Mouse (Mus musculus) midbrain, embryonic 10.5 days (tissue): Measurements from ENCODE around the gene Emsy. TPM values are rescaled to one million over a fixed set of nuclear protein-coding genes. Genes with fewer than 3 reads are reported as not detected.

ENCODE experiments used
- DNase-seq: peaks from one replicate; pipeline ENCODE4 v3.0.0-alpha.2; 2017; ENCODE audit warnings: low spot score
- H3K27ac ChIP-seq: fragments of 300-500 bp; sonication (generic); replicated peaks from 2 replicates; pipeline ENCODE4 v1.5.1; 2016; ENCODE audit warnings: mild to moderate bottlenecking
- H3K27me3 ChIP-seq: fragments of 300-500 bp; sonication (generic); 2 replicates; pipeline ENCODE4 v1.6.1; 2016; ENCODE audit warnings: low read depth, mild to moderate bottlenecking; ENCODE audit not compliant: poor library complexity, severe bottlenecking
- H3K36me3 ChIP-seq: fragments of 300-500 bp; sonication (generic); 2 replicates; pipeline ENCODE4 v1.6.1; 2016; ENCODE audit warnings: mild to moderate bottlenecking, moderate library complexity
- H3K4me1 ChIP-seq: fragments of 300-500 bp; sonication (generic); 2 replicates; pipeline ENCODE4 v1.6.1; 2016
- H3K4me3 ChIP-seq: fragments of 300-500 bp; sonication (generic); 2 replicates; pipeline ENCODE4 v1.5.1; 2016; ENCODE audit warnings: mild to moderate bottlenecking, moderate library complexity
- H3K9me3 ChIP-seq: fragments of 300-500 bp; sonication (generic); replicated peaks from 2 replicates; pipeline ENCODE4 v1.6.1; 2016; ENCODE audit warnings: mild to moderate bottlenecking
- WGBS: fragments of 180-500 bp; shearing (Covaris S2); methylation state at CpG from one replicate; pipeline ENCODE4 v1.1.7; 2016; 5-methylcytosine and 5-hydroxymethylcytosine counted together
- polyA plus RNA-seq: library from polyadenylated mRNA; unstranded; fragments of >200 nt; fragmentation: Nextera tagmentation; extraction: Ambion mirVana; gene quantifications from 2 replicates; pipeline ENCODE4 v1.2.1, GENCODE M21; 2016

The Emsy gene
- polyA plus RNA-seq, 1 experiment from 2014 or later = 38.1 TPM

- Histone ChIP-seq H3K27ac (peak overlapping the region; percentile 38; the same call in 1 of the 2 replicates), H3K9me3 (no peaks in the 10 kb centered on the region)
- 76% methylated on average over 8 of the region's 8 CpGs for WGBS
These were observed 85.6 kb downstream of the Emsy start for GRCm38 (mm10) chr7:98570824-98571505.

DNA sequence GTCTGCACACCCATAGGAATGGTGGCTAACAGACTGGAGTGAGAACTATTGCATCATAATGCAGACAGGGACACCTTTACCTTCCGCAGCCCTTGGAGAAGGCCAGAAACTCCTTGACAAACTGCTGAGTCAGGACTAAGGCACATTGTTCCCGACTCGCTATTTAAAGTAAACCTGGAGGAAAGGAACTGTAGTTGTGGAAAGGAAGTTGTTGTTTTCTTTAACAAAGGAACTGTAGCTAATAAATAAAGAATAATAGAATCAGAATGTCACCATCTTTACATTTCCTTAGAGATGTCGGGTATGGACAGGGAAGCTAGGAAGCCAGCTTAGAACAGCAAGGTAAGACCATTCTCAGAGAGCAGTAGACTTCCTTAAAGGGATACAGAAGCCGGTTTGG is 89.5 kb downstream of the Emsy start:
- no peak overlapping the region for H3K4me3 ChIP-seq
- H3K4me1 ChIP-seq = peaks cover 9% of the 10 kb centered on the region
- no peak for DNase-seq
- no peak overlapping the region for H3K27ac ChIP-seq
- no peaks in the 10 kb centered on the region for H3K27me3 ChIP-seq
- 60% methylated on average over 5 of the region's 5 CpGs for WGBS
- H3K36me3 ChIP-seq = no peaks in the 10 kb centered on the region
- no peaks in the 10 kb centered on the region for H3K9me3 ChIP-seq

More at GRCm38 (mm10) chr7:98570824-98571505, 85.6 kb downstream of the Emsy start:
- DNase-seq = no peak
- Histone ChIP-seq H3K4me1 (peaks cover 33% of the 10 kb centered on the region), H3K36me3 (no peaks in the 10 kb centered on the region), H3K4me3 (no peak overlapping the region), H3K27me3 (no peaks in the 10 kb centered on the region)

GRCm38 (mm10) chr7:98564607-98565364 is 91.8 kb downstream of the Emsy start:
- no peak overlapping the region for H3K4me3 ChIP-seq
- H3K27ac ChIP-seq = no peak overlapping the region
- DNase-seq = no peak
- no peaks in the 10 kb centered on the region for H3K9me3 ChIP-seq
- 80% methylated on average over 9 of the region's 9 CpGs for WGBS
- no peaks in the 10 kb centered on the region for H3K4me1 ChIP-seq
- no peaks in the 10 kb centered on the region for H3K36me3 ChIP-seq
- H3K27me3 ChIP-seq = no peaks in the 10 kb centered on the region

- 89% methylated on average over 6 of the region's 6 CpGs for WGBS
- Histone ChIP-seq H3K27me3 (no peaks in the 10 kb centered on the region), H3K4me1 (no peaks in the 10 kb centered on the region), H3K27ac (peak overlapping the region; percentile 15; the same call in 1 of the 2 replicates), H3K9me3 (no peaks in the 10 kb centered on the region), H3K4me3 (no peak overlapping the region), H3K36me3 (no peaks in the 10 kb centered on the region)
- DNase-seq = no peak
These were observed 92.6 kb downstream of the Emsy start for GRCm38 (mm10) chr7:98563991-98564390.

DNA sequence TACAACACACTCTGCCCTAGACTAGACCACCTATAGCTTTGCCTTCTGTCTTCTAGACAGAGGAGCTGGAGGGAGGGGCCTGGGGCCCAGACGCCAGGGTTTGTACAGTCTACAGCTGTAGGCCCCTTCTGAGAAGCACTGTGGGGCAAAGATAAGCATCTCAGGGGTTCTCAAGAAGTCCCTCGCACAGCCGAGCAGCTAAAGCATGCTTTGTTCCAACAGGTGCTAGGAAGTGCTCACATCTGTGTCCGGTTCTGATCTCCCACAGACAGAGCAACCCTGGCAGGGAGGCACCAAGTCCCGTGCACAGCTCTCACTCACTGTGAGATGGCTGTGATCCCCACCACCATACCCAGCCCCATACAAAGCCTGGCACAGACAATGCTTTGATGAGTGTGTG is 93.6 kb downstream of the Emsy start:
- Histone ChIP-seq H3K4me3 (no peak overlapping the region), H3K9me3 (no peaks in the 10 kb centered on the region), H3K27me3 (no peaks in the 10 kb centered on the region), H3K36me3 (no peaks in the 10 kb centered on the region), H3K4me1 (no peaks in the 10 kb centered on the region), H3K27ac (no peak overlapping the region)
- whole genome bisulfite sequencing = 83% methylated on average over 5 of the region's 5 CpGs
- no peak for DNase-seq

GRCm38 (mm10) chr7:98562186-98562585 is 94.4 kb downstream of the Emsy start:
- Histone ChIP-seq H3K27ac (no peak overlapping the region), H3K27me3 (no peaks in the 10 kb centered on the region), H3K9me3 (no peaks in the 10 kb centered on the region), H3K4me3 (no peak overlapping the region), H3K36me3 (no peaks in the 10 kb centered on the region), H3K4me1 (no peaks in the 10 kb centered on the region)
- no peak for DNase-seq
- WGBS = 88% methylated on average over 8 of the region's 8 CpGs

GRCm38 (mm10) chr7:98561556-98562164 is 94.9 kb downstream of the Emsy start:
- 83% methylated on average over 12 of the region's 12 CpGs for WGBS
- Histone ChIP-seq H3K4me3 (no peak overlapping the region), H3K27me3 (no peaks in the 10 kb centered on the region), H3K27ac (no peak overlapping the region), H3K36me3 (no peaks in the 10 kb centered on the region), H3K4me1 (no peaks in the 10 kb centered on the region), H3K9me3 (no peaks in the 10 kb centered on the region)
- DNase-seq = no peak

GRCm38 (mm10) chr7:98558128-98558921 is 98.3 kb downstream of the Emsy start:
- no peaks in the 10 kb centered on the region for H3K27me3 ChIP-seq
- DNase-seq = no peak
- no peaks in the 10 kb centered on the region for H3K36me3 ChIP-seq
- H3K27ac ChIP-seq = no peak overlapping the region
- H3K4me1 ChIP-seq = no peaks in the 10 kb centered on the region
- H3K9me3 ChIP-seq = no peaks in the 10 kb centered on the region
- WGBS = 86% methylated on average over 9 of the region's 9 CpGs
- H3K4me3 ChIP-seq = no peak overlapping the region

GRCm38 (mm10) chr7:98556767-98557394 is 99.7 kb downstream of the Emsy start:
- Histone ChIP-seq H3K4me3 (no peak overlapping the region), H3K9me3 (no peaks in the 10 kb centered on the region), H3K27ac (no peak overlapping the region), H3K4me1 (no peaks in the 10 kb centered on the region), H3K36me3 (no peaks in the 10 kb centered on the region), H3K27me3 (no peaks in the 10 kb centered on the region)
- 91% methylated on average over 6 of the region's 6 CpGs for WGBS
- no peak for DNase-seq

DNA sequence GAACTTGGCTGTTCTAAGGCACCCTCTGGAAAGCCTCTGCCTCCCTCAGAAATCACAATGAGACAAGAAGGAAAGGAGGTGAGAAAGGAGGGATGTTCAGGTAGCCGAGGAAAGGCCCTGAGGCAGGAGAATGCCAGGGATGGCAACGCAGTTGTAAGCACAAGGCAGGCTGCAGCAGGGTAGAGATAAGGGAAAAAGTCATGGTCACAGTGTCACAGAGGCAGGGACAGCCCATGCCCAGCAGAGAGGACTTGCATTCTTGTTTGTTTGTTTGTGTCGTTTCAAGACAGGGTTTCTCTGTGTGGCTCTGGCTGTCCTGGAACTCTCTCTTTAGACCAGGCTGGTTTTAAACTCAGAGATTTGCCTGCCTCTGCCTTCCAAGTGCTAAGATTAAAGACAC is 105.5 kb downstream of the Emsy start:
- Histone ChIP-seq H3K4me1 (peaks cover 9% of the 10 kb centered on the region), H3K9me3 (no peaks in the 10 kb centered on the region), H3K36me3 (no peaks in the 10 kb centered on the region), H3K27me3 (no peaks in the 10 kb centered on the region), H3K4me3 (no peak overlapping the region), H3K27ac (no peak overlapping the region)
- no peak for DNase-seq
- WGBS = 72% methylated on average over 3 of the region's 3 CpGs

- no peak overlapping the region for H3K4me3 ChIP-seq
- WGBS = 45% methylated on average over 2 of the region's 2 CpGs
- no peak for DNase-seq
- H3K27me3 ChIP-seq = no peaks in the 10 kb centered on the region
- peak overlapping the region; percentile 47; the same call in 1 of the 2 replicates for H3K27ac ChIP-seq
- H3K36me3 ChIP-seq = no peaks in the 10 kb centered on the region
- H3K9me3 ChIP-seq = no peaks in the 10 kb centered on the region
- peaks cover 9% of the 10 kb centered on the region for H3K4me1 ChIP-seq
These were observed 106.0 kb downstream of the Emsy start for GRCm38 (mm10) chr7:98550596-98550995.

DNA sequence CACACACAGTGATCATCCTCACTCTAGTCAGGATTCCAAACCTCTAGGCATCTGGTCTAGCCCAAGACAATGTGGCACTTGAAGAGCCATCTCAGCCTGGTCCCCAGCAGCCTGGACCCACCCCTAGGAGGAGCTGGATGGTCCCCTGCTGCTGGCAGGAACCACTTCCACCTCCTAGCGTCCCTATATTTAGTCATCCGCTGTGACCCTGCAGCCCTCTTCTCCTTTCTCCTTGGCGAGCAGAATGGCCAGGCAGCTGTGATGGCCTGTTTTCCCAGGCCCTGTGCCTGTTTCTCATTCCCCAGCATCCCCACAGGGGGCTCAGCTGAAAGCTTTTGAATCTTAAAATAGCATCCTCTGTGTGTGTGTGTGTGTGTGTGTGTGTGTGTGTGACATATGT is 107.7 kb downstream of the Emsy start:
- Histone ChIP-seq H3K4me3 (no peak overlapping the region), H3K27me3 (no peaks in the 10 kb centered on the region), H3K27ac (no peak overlapping the region), H3K4me1 (peaks cover 17% of the 10 kb centered on the region), H3K36me3 (no peaks in the 10 kb centered on the region), H3K9me3 (no peaks in the 10 kb centered on the region)
- no peak for DNase-seq
- WGBS = 41% methylated on average over 3 of the region's 3 CpGs
